Comparison of ENCODE assay signal across 8 mouse cellular contexts in the genomic region with DNA sequence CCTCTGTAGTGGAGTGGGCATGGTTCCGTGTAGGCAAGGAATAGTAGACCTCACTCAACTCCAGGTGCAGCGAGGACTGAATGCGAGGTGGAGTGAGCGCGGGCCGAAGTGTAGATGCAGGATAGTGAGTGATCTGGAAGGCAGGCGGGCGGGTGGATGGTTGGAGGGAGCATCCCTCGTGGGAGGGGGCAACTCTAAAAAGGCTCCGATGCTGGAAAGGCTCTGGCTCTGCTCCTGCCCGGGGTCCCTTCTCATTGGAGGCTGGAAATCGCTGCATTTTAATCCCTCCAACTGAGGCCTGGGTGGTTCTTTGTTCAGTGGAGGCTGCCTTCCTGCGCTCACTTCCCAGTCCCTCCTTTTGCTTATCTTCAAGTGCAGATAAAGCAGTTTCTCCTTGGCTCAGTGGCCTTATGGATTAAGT. TPM values are rescaled to one million over a fixed set of nuclear protein-coding genes. Genes with fewer than 3 reads are reported as not detected.
DNase-seq lines count a peak whose midpoint lies in the region; ATAC-seq and TF ChIP-seq lines count a peak whose summit lies in the region.

No protein-coding gene starts in this region.

- TF ChIP-seq CTCF in heart, postnatal 0 days (IDR thresholded peaks at IDR 0.05; ENCODE audit: low read depth): no peak
- TF ChIP-seq CTCF in bone marrow, adult 2 months (IDR thresholded peaks at IDR 0.05; ENCODE audit: control insufficient read depth, insufficient read depth, low read length): no peak

- peak overlapping the region; percentile 90 for H3K4me2 ChIP-seq in heart, postnatal 0 days (ENCODE audit: low read depth, low read length)
- peak overlapping the region; percentile 87 for H3K4me2 ChIP-seq in hindbrain, embryonic 11.5 days (replicated peaks; ENCODE audit: low read depth, low read length)
- peak overlapping the region; percentile 63 for H3K4me2 ChIP-seq in midbrain, embryonic 12.5 days (replicated peaks)

- H3K27ac ChIP-seq in heart, postnatal 0 days (ENCODE audit: low read depth): peak overlapping the region; percentile 98
- peak overlapping the region; percentile 68; the same call in 1 of the 2 replicates for H3K27ac ChIP-seq in bone marrow, adult 2 months (ENCODE audit: control insufficient read depth, insufficient read depth, low read depth, low read length, poor library complexity)
- peak overlapping the region; percentile 99 for H3K27ac ChIP-seq in hindbrain, embryonic 11.5 days (ENCODE audit: low read depth, low read length)
- H3K27ac ChIP-seq in midbrain, embryonic 12.5 days (replicated peaks): peak overlapping the region; percentile 98

- ATAC-seq in heart, postnatal 0 days (ENCODE audit: insufficient read depth, low read depth): no peak
- ATAC-seq in hindbrain, embryonic 11.5 days (ENCODE audit: low FRiP score): no peak
- no peak; the same call in none of the 2 replicates for ATAC-seq in midbrain, embryonic 12.5 days (ENCODE audit: low FRiP score, low read depth)

- no peak for TF ChIP-seq EP300 in heart, postnatal 0 days (IDR thresholded peaks at IDR 0.05; ENCODE audit: low read depth)

- no peaks in the 10 kb centered on the region for H3K27me3 ChIP-seq in heart, postnatal 0 days (ENCODE audit: control insufficient read depth, insufficient read depth, low read length)
- no peaks in the 10 kb centered on the region for H3K27me3 ChIP-seq in hindbrain, embryonic 11.5 days (ENCODE audit: control insufficient read depth, insufficient read depth, low read length)
- H3K27me3 ChIP-seq in midbrain, embryonic 12.5 days: no peaks in the 10 kb centered on the region

- peak overlapping the region; percentile 96 for H3K4me3 ChIP-seq in heart, postnatal 0 days (ENCODE audit: low read depth, low read length)
- peak overlapping the region; percentile 41 for H3K4me3 ChIP-seq in bone marrow, adult 2 months (replicated peaks; ENCODE audit: control insufficient read depth, low read depth, low read length)
- H3K4me3 ChIP-seq in hindbrain, embryonic 11.5 days (ENCODE audit: low read depth, low read length): peak overlapping the region; percentile 79
- H3K4me3 ChIP-seq in midbrain, embryonic 12.5 days: peak overlapping the region; percentile 92

- peak overlapping the region; percentile 46 for H3K9ac ChIP-seq in heart, postnatal 0 days (replicated peaks; ENCODE audit: low read depth, low read length)
- peak overlapping the region; percentile 96 for H3K9ac ChIP-seq in hindbrain, embryonic 11.5 days (ENCODE audit: low read depth, low read length)
- peak overlapping the region; percentile 93 for H3K9ac ChIP-seq in midbrain, embryonic 12.5 days (replicated peaks)

- no peaks in the 10 kb centered on the region for H3K36me3 ChIP-seq in heart, postnatal 0 days (replicated peaks; ENCODE audit: control insufficient read depth, insufficient read depth, low read length)
- no peaks in the 10 kb centered on the region for H3K36me3 ChIP-seq in hindbrain, embryonic 11.5 days (ENCODE audit: control insufficient read depth, insufficient read depth, low read length)
- no peaks in the 10 kb centered on the region for H3K36me3 ChIP-seq in midbrain, embryonic 12.5 days

- DNase-seq in heart, postnatal 0 days (ENCODE audit: low spot score): peak; percentile 55
- DNase-seq in heart, adult 8-10 months (ENCODE audit: low spot score): no peak
- no peak for DNase-seq in hindbrain, embryonic 11.5 days (ENCODE audit: low spot score)
- DNase-seq in layer of hippocampus, postnatal 36 days: no peak
- no peak for DNase-seq in B cell, adult 2 months
- DNase-seq in kidney, adult 18-20 months: no peak

- peaks cover 9% of the 10 kb centered on the region; the same call in 1 of the 2 replicates for H3K4me1 ChIP-seq in heart, postnatal 0 days (ENCODE audit: control insufficient read depth, insufficient read depth)
- H3K4me1 ChIP-seq in bone marrow, adult 2 months (ENCODE audit: control insufficient read depth, insufficient read depth, low read length): no peaks in the 10 kb centered on the region; the same call in none of the 2 replicates
- peaks cover 9% of the 10 kb centered on the region; the same call in 1 of the 2 replicates for H3K4me1 ChIP-seq in hindbrain, embryonic 11.5 days (replicated peaks; ENCODE audit: control insufficient read depth, insufficient read depth, low read length)
- H3K4me1 ChIP-seq in midbrain, embryonic 12.5 days: peaks cover 29% of the 10 kb centered on the region

- no peaks in the 10 kb centered on the region for H3K9me3 ChIP-seq in heart, postnatal 0 days (replicated peaks; ENCODE audit: control insufficient read depth, low read length)
- no peaks in the 10 kb centered on the region for H3K9me3 ChIP-seq in hindbrain, embryonic 11.5 days (ENCODE audit: control insufficient read depth, low read length)
- no peaks in the 10 kb centered on the region for H3K9me3 ChIP-seq in midbrain, embryonic 12.5 days

- TF ChIP-seq POLR2A in bone marrow, adult 2 months (IDR thresholded peaks at IDR 0.05; ENCODE audit: borderline replicate concordance, control insufficient read depth, low read depth, low read length): no peak

- WGBS in heart, postnatal 0 days: 2% methylated on average over 13 of the region's 13 CpGs
- WGBS in bone marrow, adult 2 months: 15% methylated on average over 13 of the region's 13 CpGs
- WGBS in hindbrain, embryonic 11.5 days: 0% methylated on average over 13 of the region's 13 CpGs
- 0% methylated on average over 13 of the region's 13 CpGs for WGBS in midbrain, embryonic 12.5 days

RNA-seq across cellular contexts. Expression of a gene that starts 1.3 kb away (rescaled TPM):
- total RNA-seq in heart, postnatal 0 days (2014; rRNA removed; ENCODE audit: low replicate concordance): 19.9 and 30.0 TPM in 2 replicates
- polyA plus RNA-seq in heart, postnatal 0 days (2015; fragmentation: Nextera tagmentation; extraction: Ambion mirVana): 5.0 and 5.5 TPM in 2 replicates
- total RNA-seq in heart, adult 8-10 months (2022): 1 to 10 TPM; 5.5 to 8.5 (median 7.0) TPM
- polyA plus RNA-seq in bone marrow, adult 2 months (2011; ENCODE audit: insufficient read depth, insufficient read length, low replicate concordance, missing spikeins): 4.8 and 6.3 TPM in 2 replicates
- polyA plus RNA-seq in hindbrain, embryonic 11.5 days (2014; fragmentation: Nextera tagmentation; extraction: Ambion mirVana): 18.6 and 20.7 TPM in 2 replicates
- polyA plus RNA-seq in midbrain, embryonic 12.5 days (2016; fragmentation: Nextera tagmentation; extraction: Ambion mirVana): 15.6 and 18.7 TPM in 2 replicates
- total RNA-seq in layer of hippocampus, postnatal 36 days (2021): 10 to 100 TPM; 15.5 to 15.7 TPM

RNA-seq across cellular contexts. Expression of a gene that starts 15.7 kb away (rescaled TPM):
- total RNA-seq in heart, postnatal 0 days (2014; rRNA removed; ENCODE audit: low replicate concordance): 21.1 and 27.2 TPM in 2 replicates
- polyA plus RNA-seq in heart, postnatal 0 days (2015; fragmentation: Nextera tagmentation; extraction: Ambion mirVana): 18.3 and 20.6 TPM in 2 replicates
- 1 to 10 TPM; 5.8 to 7.6 (median 6.4) TPM for total RNA-seq in heart, adult 8-10 months (2022)
- polyA plus RNA-seq in bone marrow, adult 2 months (2011; ENCODE audit: insufficient read depth, insufficient read length, low replicate concordance, missing spikeins): 5.6 and 6.2 TPM in 2 replicates
- polyA plus RNA-seq in hindbrain, embryonic 11.5 days (2014; fragmentation: Nextera tagmentation; extraction: Ambion mirVana): 42.9 and 45.9 TPM in 2 replicates
- 51.3 and 53.3 TPM in 2 replicates for polyA plus RNA-seq in midbrain, embryonic 12.5 days (2016; fragmentation: Nextera tagmentation; extraction: Ambion mirVana)
- total RNA-seq in layer of hippocampus, postnatal 36 days (2021): 10 to 100 TPM in 1 of 2 experiments, 1 to 10 TPM in 1; 9.3 to 10.0 TPM

RNA-seq across cellular contexts. Expression of a gene that starts 16.3 kb away (rescaled TPM):
- 0.15 and 1.7 TPM in 2 replicates for total RNA-seq in heart, postnatal 0 days (2014; rRNA removed; ENCODE audit: low replicate concordance)
- polyA plus RNA-seq in heart, postnatal 0 days (2015; fragmentation: Nextera tagmentation; extraction: Ambion mirVana): 5.4 and 5.6 TPM in 2 replicates
- 1 to 10 TPM; 1.5 to 2.9 (median 2.3) TPM for total RNA-seq in heart, adult 8-10 months (2022)
- polyA plus RNA-seq in bone marrow, adult 2 months (2011; ENCODE audit: insufficient read depth, insufficient read length, low replicate concordance, missing spikeins): 0.66 and 2.9 TPM in 2 replicates
- polyA plus RNA-seq in hindbrain, embryonic 11.5 days (2014; fragmentation: Nextera tagmentation; extraction: Ambion mirVana): 2.9 and 3.8 TPM in 2 replicates
- polyA plus RNA-seq in midbrain, embryonic 12.5 days (2016; fragmentation: Nextera tagmentation; extraction: Ambion mirVana): 0.54 and 1.1 TPM in 2 replicates
- total RNA-seq in layer of hippocampus, postnatal 36 days (2021): 1 to 10 TPM; 2.5 to 2.6 TPM

RNA-seq across cellular contexts. Expression of a gene that starts 22.7 kb away (rescaled TPM):
- total RNA-seq in heart, postnatal 0 days (2014; rRNA removed; ENCODE audit: low replicate concordance): not detected in 2 replicates
- 0.12 and 0.33 TPM in 2 replicates for polyA plus RNA-seq in heart, postnatal 0 days (2015; fragmentation: Nextera tagmentation; extraction: Ambion mirVana)
- total RNA-seq in heart, adult 8-10 months (2022): not detected
- polyA plus RNA-seq in bone marrow, adult 2 months (2011; ENCODE audit: insufficient read depth, insufficient read length, low replicate concordance, missing spikeins): not detected in 2 replicates
- 8.2 and 8.5 TPM in 2 replicates for polyA plus RNA-seq in hindbrain, embryonic 11.5 days (2014; fragmentation: Nextera tagmentation; extraction: Ambion mirVana)
- 12.5 and 16.1 TPM in 2 replicates for polyA plus RNA-seq in midbrain, embryonic 12.5 days (2016; fragmentation: Nextera tagmentation; extraction: Ambion mirVana)
- total RNA-seq in layer of hippocampus, postnatal 36 days (2021): 10 to 100 TPM; 67.2 to 85.4 TPM

RNA-seq across cellular contexts. Expression of a gene that starts 55.3 kb away (rescaled TPM):
- total RNA-seq in heart, postnatal 0 days (2014; rRNA removed; ENCODE audit: low replicate concordance): 0.39 TPM in 1 of 2 replicates, not detected in the other
- polyA plus RNA-seq in heart, postnatal 0 days (2015; fragmentation: Nextera tagmentation; extraction: Ambion mirVana): 2.5 and 2.6 TPM in 2 replicates
- 1 to 10 TPM; 3.3 to 4.2 (median 4.1) TPM for total RNA-seq in heart, adult 8-10 months (2022)
- 0.65 and 4.2 TPM in 2 replicates for polyA plus RNA-seq in bone marrow, adult 2 months (2011; ENCODE audit: insufficient read depth, insufficient read length, low replicate concordance, missing spikeins)
- 0.86 and 1.7 TPM in 2 replicates for polyA plus RNA-seq in hindbrain, embryonic 11.5 days (2014; fragmentation: Nextera tagmentation; extraction: Ambion mirVana)
- polyA plus RNA-seq in midbrain, embryonic 12.5 days (2016; fragmentation: Nextera tagmentation; extraction: Ambion mirVana): 2.1 and 2.5 TPM in 2 replicates
- total RNA-seq in layer of hippocampus, postnatal 36 days (2021): under 1 TPM; 0.37 to 0.73 TPM

Comparison
In these comparisons a context has a peak if more than half of its experiments do, and no peak if none do; other contexts are left out.
1. H3K4me3 ChIP-seq: peak in every context shown above with its lines; median percentile 96 in heart, postnatal 0 days; 92 in midbrain, embryonic 12.5 days; 79 in hindbrain, embryonic 11.5 days; 41 in bone marrow, adult 2 months.
2. H3K9ac ChIP-seq: peak in every context shown above with its lines; median percentile 96 in hindbrain, embryonic 11.5 days; 93 in midbrain, embryonic 12.5 days; 46 in heart, postnatal 0 days.